In the genomic region with DNA sequence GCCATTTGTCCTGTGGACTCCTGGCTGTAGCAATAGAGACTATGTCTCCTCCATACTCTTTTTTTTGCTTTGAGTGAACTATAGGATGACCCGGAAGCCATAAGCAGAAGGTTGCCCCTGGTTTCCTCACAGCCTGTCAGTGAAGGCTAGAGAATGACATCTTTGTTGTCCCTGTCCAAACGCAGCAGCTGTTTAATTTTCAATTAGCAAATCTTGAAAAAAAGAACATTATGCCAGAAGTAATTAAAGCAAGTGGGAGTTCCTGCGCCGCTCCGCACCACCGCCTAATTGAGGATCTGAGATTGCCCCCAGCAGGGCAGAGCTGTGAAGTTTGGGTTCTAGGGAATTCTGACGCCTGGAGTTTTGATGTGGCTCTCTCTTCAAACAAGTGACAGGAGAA, we compare ENCODE assay signal across 35 mouse cellular contexts. TPM values are rescaled to one million over a fixed set of nuclear protein-coding genes. Genes with fewer than 3 reads are reported as not detected.
DNase-seq lines count a peak whose midpoint lies in the region; ATAC-seq and TF ChIP-seq lines count a peak whose summit lies in the region.
"Had no signal": no experiment of that assay in that cellular context is flagged by ENCODE, and none has a peak within 500 bp of the region (broad histone marks: within the 10 kb centered on the region; RNA-seq: fewer than 3 reads in every experiment).

No protein-coding gene starts in this region.

- WGBS in forebrain, embryonic 14.5 days: 13% methylated on average over 7 of the region's 7 CpGs
- 53% methylated on average over 7 of the region's 7 CpGs for WGBS in forebrain, embryonic 10.5 days
- 42% methylated on average over 7 of the region's 7 CpGs for WGBS in midbrain, embryonic 14.5 days
- 51% methylated on average over 7 of the region's 7 CpGs for WGBS in midbrain, postnatal 0 days
- 17% methylated on average over 7 of the region's 7 CpGs for WGBS in forebrain, embryonic 16.5 days

- H3K36me3 ChIP-seq in forebrain, embryonic 14.5 days (ENCODE audit: control insufficient read depth, insufficient read depth, low read length): no peaks in the 10 kb centered on the region
- H3K36me3 ChIP-seq in forebrain, embryonic 10.5 days (replicated peaks): no peaks in the 10 kb centered on the region
- H3K36me3 ChIP-seq in midbrain, embryonic 14.5 days (ENCODE audit: control insufficient read depth, insufficient read depth, low read length): no peaks in the 10 kb centered on the region
- no peaks in the 10 kb centered on the region for H3K36me3 ChIP-seq in midbrain, postnatal 0 days (ENCODE audit: insufficient read depth, low read length)
- no peaks in the 10 kb centered on the region for H3K36me3 ChIP-seq in forebrain, embryonic 16.5 days (ENCODE audit: control insufficient read depth, insufficient read depth)
- H3K36me3 ChIP-seq: embryonic facial prominence, embryonic 10.5 days; embryonic facial prominence, embryonic 13.5 days; G1E; heart, embryonic 10.5 days; heart, embryonic 13.5 days had no signal

- H3K4me1 ChIP-seq in forebrain, embryonic 14.5 days (ENCODE audit: control insufficient read depth, insufficient read depth, low read length): no peaks in the 10 kb centered on the region
- peaks cover 9% of the 10 kb centered on the region; the same call in 1 of the 2 replicates for H3K4me1 ChIP-seq in forebrain, embryonic 10.5 days
- H3K4me1 ChIP-seq in midbrain, embryonic 14.5 days (ENCODE audit: control insufficient read depth, insufficient read depth, low read length): no peaks in the 10 kb centered on the region
- no peaks in the 10 kb centered on the region for H3K4me1 ChIP-seq in midbrain, postnatal 0 days (ENCODE audit: insufficient read depth, low read length)
- H3K4me1 ChIP-seq in forebrain, embryonic 16.5 days (replicated peaks; ENCODE audit: control insufficient read depth, insufficient read depth, low read length): peaks cover 5% of the 10 kb centered on the region
- H3K4me1 ChIP-seq: embryonic facial prominence, embryonic 10.5 days; embryonic facial prominence, embryonic 13.5 days; heart, embryonic 10.5 days; heart, embryonic 13.5 days had no signal

- H3K9ac ChIP-seq in forebrain, embryonic 14.5 days (ENCODE audit: low read length): no peak overlapping the region
- no peak overlapping the region for H3K9ac ChIP-seq in midbrain, embryonic 14.5 days (replicated peaks; ENCODE audit: low read length)
- no peak overlapping the region for H3K9ac ChIP-seq in midbrain, postnatal 0 days (replicated peaks; ENCODE audit: low read length, poor library complexity, severe bottlenecking)
- no peak overlapping the region for H3K9ac ChIP-seq in forebrain, embryonic 16.5 days (replicated peaks; ENCODE audit: low read depth, low read length)
- H3K9ac ChIP-seq: embryonic facial prominence, embryonic 13.5 days; heart, embryonic 13.5 days; hindbrain, embryonic 14.5 days had no signal

- H3K4me2 ChIP-seq in forebrain, embryonic 14.5 days (ENCODE audit: low read length): no peak overlapping the region
- no peak overlapping the region for H3K4me2 ChIP-seq in midbrain, embryonic 14.5 days (ENCODE audit: low read length)
- H3K4me2 ChIP-seq in midbrain, postnatal 0 days (ENCODE audit: low read depth, low read length, poor library complexity, severe bottlenecking): no peak overlapping the region
- H3K4me2 ChIP-seq in forebrain, embryonic 16.5 days (ENCODE audit: low read length): no peak overlapping the region
- H3K4me2 ChIP-seq: embryonic facial prominence, embryonic 13.5 days; heart, embryonic 13.5 days; hindbrain, embryonic 14.5 days had no signal

- no peak for TF ChIP-seq CTCF in midbrain, postnatal 0 days (IDR thresholded peaks at IDR 0.05)

- H3K27me3 ChIP-seq in forebrain, embryonic 14.5 days (replicated peaks; ENCODE audit: control insufficient read depth, insufficient read depth, low read length): no peaks in the 10 kb centered on the region
- H3K27me3 ChIP-seq in forebrain, embryonic 10.5 days (ENCODE audit: poor library complexity, severe bottlenecking): 0 out of 2 replicates have a peak, but pooled peaks cover 6% of the 10 kb centered on the region
- no peaks in the 10 kb centered on the region for H3K27me3 ChIP-seq in midbrain, embryonic 14.5 days (ENCODE audit: control insufficient read depth, insufficient read depth, low read length)
- no peaks in the 10 kb centered on the region for H3K27me3 ChIP-seq in midbrain, postnatal 0 days (ENCODE audit: insufficient read depth, low read length)
- H3K27me3 ChIP-seq in forebrain, embryonic 16.5 days (replicated peaks; ENCODE audit: control insufficient read depth, insufficient read depth, low read length): no peaks in the 10 kb centered on the region
- H3K27me3 ChIP-seq: CH12.LX; embryonic facial prominence, embryonic 13.5 days; heart, embryonic 13.5 days had no signal

- no peak overlapping the region for H3K27ac ChIP-seq in forebrain, embryonic 14.5 days (ENCODE audit: low read depth, low read length)
- H3K27ac ChIP-seq in forebrain, embryonic 10.5 days: no peak overlapping the region
- no peak overlapping the region for H3K27ac ChIP-seq in midbrain, embryonic 14.5 days (replicated peaks; ENCODE audit: low read depth, low read length)
- no peak overlapping the region for H3K27ac ChIP-seq in midbrain, postnatal 0 days (ENCODE audit: low read depth, low read length)
- H3K27ac ChIP-seq in forebrain, embryonic 16.5 days (ENCODE audit: low read length): no peak overlapping the region
- H3K27ac ChIP-seq: embryonic facial prominence, embryonic 10.5 days; embryonic facial prominence, embryonic 13.5 days; gastrocnemius, adult 2 months; heart, embryonic 10.5 days; heart, embryonic 13.5 days; hindbrain, embryonic 14.5 days; hindbrain, postnatal 0 days had no signal

- DNase-seq in forebrain, embryonic 14.5 days (ENCODE audit: low spot score): peak; percentile 77
- no peak for DNase-seq in forebrain, embryonic 10.5 days (ENCODE audit: extremely low spot score, low spot score)
- DNase-seq in midbrain, embryonic 14.5 days: peak; percentile 31
- no peak for DNase-seq in midbrain, postnatal 0 days (ENCODE audit: low spot score)
- no peak for DNase-seq in embryo, embryonic 10.5 days (ENCODE audit: low spot score)
- DNase-seq: adrenal gland, postnatal 10 days; adrenal gland, postnatal 36 days; B cell, adult 2 months; cerebellum, adult 11 months; cerebellum, adult 2 months; cerebellum, adult 9-11 months; cerebellum, postnatal 25 days; embryo, embryonic 11 days; gastrocnemius, adult 2 months; gastrocnemius, postnatal 14 days; heart, adult 18-20 months; heart, postnatal 14 days; heart, postnatal 4 days; kidney, adult 2 months had no signal

- H3K4me3 ChIP-seq in forebrain, embryonic 14.5 days (ENCODE audit: low read depth, low read length): no peak overlapping the region
- H3K4me3 ChIP-seq in forebrain, embryonic 10.5 days: no peak overlapping the region
- no peak overlapping the region for H3K4me3 ChIP-seq in midbrain, embryonic 14.5 days (replicated peaks; ENCODE audit: low read depth, low read length)
- H3K4me3 ChIP-seq in midbrain, postnatal 0 days (ENCODE audit: low read depth, low read length): no peak overlapping the region
- no peak overlapping the region for H3K4me3 ChIP-seq in forebrain, embryonic 16.5 days (replicated peaks; ENCODE audit: low read length)
- H3K4me3 ChIP-seq: embryonic facial prominence, embryonic 10.5 days; embryonic facial prominence, embryonic 13.5 days; erythroblast, embryonic 14.5 days; gastrocnemius, adult 2 months; heart, embryonic 10.5 days; heart, embryonic 13.5 days had no signal

- ATAC-seq in forebrain, embryonic 14.5 days: peak; percentile 61
- no peak for ATAC-seq in midbrain, embryonic 14.5 days (ENCODE audit: low FRiP score, low TSS enrichment)
- no peak for ATAC-seq in midbrain, postnatal 0 days (ENCODE audit: low FRiP score)
- ATAC-seq in forebrain, embryonic 16.5 days: peak; percentile 55
- ATAC-seq: hindbrain, postnatal 0 days; intestine, postnatal 0 days; Patski had no signal

- no peaks in the 10 kb centered on the region for H3K9me3 ChIP-seq in forebrain, embryonic 14.5 days (replicated peaks; ENCODE audit: control insufficient read depth, low read length)
- peaks cover 4% of the 10 kb centered on the region; the same call in 1 of the 2 replicates for H3K9me3 ChIP-seq in forebrain, embryonic 10.5 days
- no peaks in the 10 kb centered on the region for H3K9me3 ChIP-seq in midbrain, embryonic 14.5 days (ENCODE audit: control insufficient read depth, low read length)
- H3K9me3 ChIP-seq in midbrain, postnatal 0 days (ENCODE audit: low read length): no peaks in the 10 kb centered on the region
- H3K9me3 ChIP-seq in forebrain, embryonic 16.5 days (ENCODE audit: control insufficient read depth, low read length): no peaks in the 10 kb centered on the region; the same call in 1 of the 2 replicates
- H3K9me3 ChIP-seq: embryonic facial prominence, embryonic 10.5 days; embryonic facial prominence, embryonic 13.5 days; heart, embryonic 10.5 days; heart, embryonic 13.5 days had no signal

RNA-seq across cellular contexts. Expression of gene Pmfbp1, which starts 42.8 kb away (rescaled TPM):
- 0.58 and 0.61 TPM in 2 replicates for polyA plus RNA-seq in forebrain, embryonic 14.5 days (2014; fragmentation: Nextera tagmentation; extraction: Ambion mirVana)
- 0.09 TPM in 2 replicates for polyA plus RNA-seq in forebrain, embryonic 10.5 days (2016; fragmentation: Nextera tagmentation; extraction: Ambion mirVana)
- 3.3 and 3.5 TPM in 2 replicates for polyA plus RNA-seq in midbrain, embryonic 14.5 days (2014; fragmentation: Nextera tagmentation; extraction: Ambion mirVana)
- total RNA-seq in midbrain, postnatal 0 days (2014; rRNA removed): 2.2 and 2.7 TPM in 2 replicates
- polyA plus RNA-seq in midbrain, postnatal 0 days (2015; fragmentation: Nextera tagmentation; extraction: Ambion mirVana): 1.2 TPM in 2 replicates
- polyA plus RNA-seq in forebrain, embryonic 16.5 days (2015; fragmentation: Nextera tagmentation; extraction: Ambion mirVana): 0.06 and 0.18 TPM in 2 replicates
- total RNA-seq: adrenal gland, adult 18-20 months; adrenal gland, postnatal 10 days; adrenal gland, postnatal 36 days; CH12.LX; common myeloid progenitor, adult 5-6 weeks; gastrocnemius, adult 2 months; gastrocnemius, postnatal 4 days; heart, adult 18-20 months; heart, postnatal 14 days; heart, postnatal 4 days had no signal
- polyA plus RNA-seq: erythroblast, embryonic 14.5 days; G1E; intestine, embryonic 14.5 days; intestine, postnatal 0 days; kidney, adult 2 months; Patski had no signal

Comparison
In these comparisons a context has a peak if more than half of its experiments do, and no peak if none do; other contexts are left out.
1. DNase-seq: peak in forebrain, embryonic 14.5 days (single experiment) and midbrain, embryonic 14.5 days (single experiment); none in forebrain, embryonic 10.5 days (single experiment), midbrain, postnatal 0 days (single experiment) and embryo, embryonic 10.5 days (single experiment).
2. ATAC-seq: peak in forebrain, embryonic 14.5 days (single experiment) and forebrain, embryonic 16.5 days (single experiment); none in midbrain, embryonic 14.5 days (single experiment) and midbrain, postnatal 0 days (single experiment).